Comparison of ENCODE assay signal across 7 mouse cellular contexts in genomic region chr3:88738641-88739040, GRCm38 (mm10). TPM values are rescaled to one million over a fixed set of nuclear protein-coding genes. Genes with fewer than 3 reads are reported as not detected.
A peak's percentile ranks its signal among the peaks of the same experiment; 100 is the strongest.
DNase-seq lines count a peak whose midpoint lies in the region; ATAC-seq and TF ChIP-seq lines count a peak whose summit lies in the region.

No protein-coding gene starts in this region.

- no peak overlapping the region for H3K4me3 ChIP-seq in midbrain, embryonic 10.5 days
- no peak overlapping the region for H3K4me3 ChIP-seq in midbrain, embryonic 15.5 days
- H3K4me3 ChIP-seq in liver, embryonic 11.5 days (ENCODE audit: low read depth, low read length), result no peak overlapping the region
- no peak overlapping the region for H3K4me3 ChIP-seq in small intestine, adult 2 months (ENCODE audit: low read depth, low read length)

- H3K4me2 ChIP-seq in midbrain, embryonic 15.5 days, result no peak overlapping the region
- H3K4me2 ChIP-seq in liver, embryonic 11.5 days, result no peak overlapping the region

- H3K9me3 ChIP-seq in midbrain, embryonic 10.5 days (replicated peaks), result peaks cover 3% of the 10 kb centered on the region; the same call in 1 of the 2 replicates
- no peaks in the 10 kb centered on the region for H3K9me3 ChIP-seq in midbrain, embryonic 15.5 days
- no peaks in the 10 kb centered on the region for H3K9me3 ChIP-seq in liver, embryonic 11.5 days (ENCODE audit: control insufficient read depth, low read length)

- no peak overlapping the region for H3K9ac ChIP-seq in midbrain, embryonic 15.5 days
- H3K9ac ChIP-seq in liver, embryonic 11.5 days (ENCODE audit: low read depth, low read length), result no peak overlapping the region

- peak; percentile 61; the same call in 1 of the 2 replicates for TF ChIP-seq CTCF in brain, embryonic 14.5 days (IDR thresholded peaks at IDR 0.05; ENCODE audit: borderline replicate concordance, extremely low read depth, insufficient read depth, insufficient read length)
- TF ChIP-seq CTCF in small intestine, adult 2 months (IDR thresholded peaks at IDR 0.05; ENCODE audit: extremely low read depth, insufficient read length, insufficient replicate concordance, low read depth, low read length), result peak; percentile 80; the same call in 1 of the 2 replicates

- no peak overlapping the region for H3K27ac ChIP-seq in midbrain, embryonic 10.5 days (replicated peaks)
- H3K27ac ChIP-seq in midbrain, embryonic 15.5 days, result no peak overlapping the region
- H3K27ac ChIP-seq in liver, embryonic 11.5 days (ENCODE audit: low read depth, low read length), result no peak overlapping the region
- H3K27ac ChIP-seq in small intestine, adult 2 months (ENCODE audit: insufficient read depth, low read depth, low read length), result no peak overlapping the region

- H3K27me3 ChIP-seq in midbrain, embryonic 10.5 days (ENCODE audit: low read depth, poor library complexity, severe bottlenecking), result no peaks in the 10 kb centered on the region
- H3K27me3 ChIP-seq in midbrain, embryonic 15.5 days (replicated peaks), result no peaks in the 10 kb centered on the region
- no peaks in the 10 kb centered on the region for H3K27me3 ChIP-seq in liver, embryonic 11.5 days (replicated peaks; ENCODE audit: control insufficient read depth, insufficient read depth, low read length)
- H3K27me3 ChIP-seq in small intestine, adult 2 months (ENCODE audit: control insufficient read depth, insufficient read depth, low read length), result no peaks in the 10 kb centered on the region

- ATAC-seq in midbrain, embryonic 15.5 days (replicated peaks), result no peak
- 0 out of 2 replicates have a peak, but pooled peaks have one; percentile 45 for ATAC-seq in liver, embryonic 11.5 days (replicated peaks; ENCODE audit: low FRiP score)

- peak; percentile 51 for DNase-seq in midbrain, embryonic 10.5 days (ENCODE audit: low spot score)
- peak; percentile 29 for DNase-seq in Muller cell, postnatal 12 days (ENCODE audit: inconsistent ontology term)
- peak; percentile 37 for DNase-seq in brain, embryonic 14.5 days (ENCODE audit: low read depth)
- DNase-seq in gastrocnemius, postnatal 14 days, result peak; percentile 54
- peak; percentile 52 for DNase-seq in liver, embryonic 11.5 days (ENCODE audit: low spot score)

- WGBS in midbrain, embryonic 10.5 days, result 53% methylated on average over 3 of the region's 3 CpGs
- WGBS in midbrain, embryonic 15.5 days, result 48% methylated on average over 3 of the region's 3 CpGs
- WGBS in liver, embryonic 11.5 days, result 38% methylated on average over 3 of the region's 3 CpGs
- WGBS in small intestine, adult 2 months, result 42% methylated on average over 3 of the region's 3 CpGs

- intact Hi-C loops in gastrocnemius, postnatal 14 days (cut with DNase I; ENCODE audit: low total_unique reads), result loop anchor here (5.0 kb wide), 1 partner anchor 61 kb away; no protein-coding TSS in a partner anchor

- H3K36me3 ChIP-seq in midbrain, embryonic 10.5 days, result peaks cover 68% of the 10 kb centered on the region
- peaks cover 22% of the 10 kb centered on the region; the same call in 1 of the 2 replicates for H3K36me3 ChIP-seq in midbrain, embryonic 15.5 days (replicated peaks)
- H3K36me3 ChIP-seq in liver, embryonic 11.5 days (ENCODE audit: control insufficient read depth, insufficient read depth, low read length), result no peaks in the 10 kb centered on the region
- H3K36me3 ChIP-seq in small intestine, adult 2 months (ENCODE audit: control insufficient read depth, insufficient read depth, low read length), result no peaks in the 10 kb centered on the region

- H3K4me1 ChIP-seq in midbrain, embryonic 10.5 days, result no peaks in the 10 kb centered on the region
- H3K4me1 ChIP-seq in midbrain, embryonic 15.5 days, result no peaks in the 10 kb centered on the region
- H3K4me1 ChIP-seq in liver, embryonic 11.5 days (replicated peaks; ENCODE audit: control insufficient read depth, insufficient read depth, low read length), result no peaks in the 10 kb centered on the region
- H3K4me1 ChIP-seq in small intestine, adult 2 months (ENCODE audit: control insufficient read depth, insufficient read depth, insufficient read length, low read length), result peaks cover 3% of the 10 kb centered on the region; the same call in 1 of the 2 replicates

- no peak for TF ChIP-seq POLR2A in brain, embryonic 14.5 days (IDR thresholded peaks at IDR 0.05; ENCODE audit: borderline replicate concordance, extremely low read depth, insufficient read depth, insufficient read length, poor library complexity, severe bottlenecking)
- TF ChIP-seq POLR2A in small intestine, adult 2 months (IDR thresholded peaks at IDR 0.05; ENCODE audit: low read depth, low read length), result no peak

RNA-seq across cellular contexts. Expression of gene Rit1, which starts 22.0 kb away (rescaled TPM):
- 38.9 and 43.8 TPM in 2 replicates for polyA plus RNA-seq in midbrain, embryonic 10.5 days (2016; fragmentation: Nextera tagmentation; extraction: Ambion mirVana)
- 62.0 and 64.0 TPM in 2 replicates for polyA plus RNA-seq in midbrain, embryonic 15.5 days (2015; fragmentation: Nextera tagmentation; extraction: Ambion mirVana)
- 45.2 and 49.2 TPM in 2 replicates for polyA plus RNA-seq in brain, embryonic 14.5 days (2012; rRNA removed)
- total RNA-seq in gastrocnemius, postnatal 14 days (2021), result 10 to 100 TPM; 17.3 to 21.4 TPM
- 33.9 and 34.4 TPM in 2 replicates for polyA plus RNA-seq in liver, embryonic 11.5 days (2014; fragmentation: Nextera tagmentation; extraction: Ambion mirVana)
- polyA plus RNA-seq in small intestine, adult 2 months (2012; rRNA removed), result 13.2 and 21.5 TPM in 2 replicates

RNA-seq across cellular contexts. Expression of gene Syt11, which starts 36.3 kb away (rescaled TPM):
- polyA plus RNA-seq in midbrain, embryonic 10.5 days (2016; fragmentation: Nextera tagmentation; extraction: Ambion mirVana), result 129 and 187 TPM in 2 replicates
- 204 and 208 TPM in 2 replicates for polyA plus RNA-seq in midbrain, embryonic 15.5 days (2015; fragmentation: Nextera tagmentation; extraction: Ambion mirVana)
- polyA plus RNA-seq in brain, embryonic 14.5 days (2012; rRNA removed), result 149 and 165 TPM in 2 replicates
- 1 to 10 TPM; 3.7 to 4.2 TPM for total RNA-seq in gastrocnemius, postnatal 14 days (2021)
- polyA plus RNA-seq in liver, embryonic 11.5 days (2014; fragmentation: Nextera tagmentation; extraction: Ambion mirVana), result 4.7 and 5.2 TPM in 2 replicates
- 1.8 and 1.9 TPM in 2 replicates for polyA plus RNA-seq in small intestine, adult 2 months (2012; rRNA removed)

RNA-seq across cellular contexts. Expression of gene Khdc4, which starts 53.0 kb away (rescaled TPM):
- 95.5 and 102 TPM in 2 replicates for polyA plus RNA-seq in midbrain, embryonic 10.5 days (2016; fragmentation: Nextera tagmentation; extraction: Ambion mirVana)
- 88.9 and 92.9 TPM in 2 replicates for polyA plus RNA-seq in midbrain, embryonic 15.5 days (2015; fragmentation: Nextera tagmentation; extraction: Ambion mirVana)
- 115 and 169 TPM in 2 replicates for polyA plus RNA-seq in brain, embryonic 14.5 days (2012; rRNA removed)
- total RNA-seq in gastrocnemius, postnatal 14 days (2021), result 10 to 100 TPM; 18.0 to 20.8 TPM
- 64.7 and 65.7 TPM in 2 replicates for polyA plus RNA-seq in liver, embryonic 11.5 days (2014; fragmentation: Nextera tagmentation; extraction: Ambion mirVana)
- 20.2 and 23.2 TPM in 2 replicates for polyA plus RNA-seq in small intestine, adult 2 months (2012; rRNA removed)

Comparison
In these comparisons a context has a peak if more than half of its experiments do, and no peak if none do; other contexts are left out.
1. RNA of gene Syt11, which starts 36.3 kb away (polyA plus RNA-seq): 204 to 208 TPM in midbrain, embryonic 15.5 days, 149 to 165 TPM in brain, embryonic 14.5 days and 129 to 187 TPM in midbrain, embryonic 10.5 days; 4.7 to 5.2 TPM in liver, embryonic 11.5 days and 1.8 to 1.9 TPM in small intestine, adult 2 months; every median in the first group is over 10 times any median in the second.
2. Peak in every context shown above with its lines, with median percentiles within 50 percentile points of each other: DNase-seq.